Mouse (Mus musculus) kidney, postnatal 0 days (tissue): ENCODE measurements at regions not wholly inside any gene's neighbourhood (a gene's known extent, or its start where the extent isn't known, plus 50 kb on each side); places are given as distances from the start of the nearest gene placed in this dataset.

Source experiments
- ATAC-seq: fragments of 200-750 bp; cut with Nextera tagmentation; replicated peaks from 2 replicates; pipeline ENCODE4 v1.8.0; 2017; ENCODE audit warnings: low read depth, moderate number of reproducible peaks, moderate TSS enrichment, moderate library complexity; ENCODE audit not compliant: low FRiP score
- DNase-seq: peaks from one replicate; pipeline ENCODE4 v3.0.0-alpha.2; 2016; ENCODE audit warnings: low spot score
- H3K27ac ChIP-seq: fragments of 300-500 bp; sonication (generic); 2 replicates; pipeline ENCODE4 v1.5.1; 2014; ENCODE audit warnings: mild to moderate bottlenecking
- H3K27me3 ChIP-seq: fragments of 300-500 bp; sonication (generic); 2 replicates; pipeline ENCODE4 v1.6.1; 2014; ENCODE audit warnings: low read length, mixed read lengths; ENCODE audit not compliant: insufficient read depth
- H3K36me3 ChIP-seq: fragments of 300-500 bp; sonication (generic); 2 replicates; pipeline ENCODE4 v1.6.1; 2014; ENCODE audit warnings: low read length, mixed read lengths; ENCODE audit not compliant: insufficient read depth
- H3K4me1 ChIP-seq: fragments of 300-500 bp; sonication (generic); replicated peaks from 2 replicates; pipeline ENCODE4 v1.6.1; 2014; ENCODE audit warnings: antibody characterized with exemption, low read length, mixed read lengths; ENCODE audit not compliant: insufficient read depth
- H3K4me2 ChIP-seq: fragments of 300-500 bp; sonication (generic); 2 replicates; pipeline ENCODE4 v1.6.1; 2014; ENCODE audit warnings: mild to moderate bottlenecking, low read length, moderate library complexity, mixed read lengths
- H3K4me3 ChIP-seq: fragments of 300-500 bp; sonication (generic); replicated peaks from 2 replicates; pipeline ENCODE4 v1.5.1; 2014; ENCODE audit warnings: low read depth, low read length
- H3K9ac ChIP-seq: fragments of 300-500 bp; sonication (generic); 2 replicates; pipeline ENCODE4 v1.6.1; 2014; ENCODE audit warnings: low read depth, low read length
- H3K9me3 ChIP-seq: fragments of 300-500 bp; sonication (generic); replicated peaks from 2 replicates; pipeline ENCODE4 v1.6.1; 2016; ENCODE audit warnings: low read length, inconsistent platforms, mixed read lengths
- CTCF ChIP-seq: IDR thresholded peaks from 2 replicates; pipeline ENCODE4 v1.5.1; 2016; ENCODE audit warnings: antibody characterized with exemption, low read depth, mild to moderate bottlenecking, moderate library complexity
- WGBS: fragments of 180-500 bp; shearing (Covaris S2); extraction: QIAGEN DNeasy Blood & Tissue Kit; methylation state at CpG from one replicate; pipeline ENCODE4 v1.1.7; 2014; 5-methylcytosine and 5-hydroxymethylcytosine counted together

GRCm38 (mm10) chr12:77168367-77168766, 69.6 kb upstream of the Fut8 start:
- no peak overlapping the region for H3K27ac ChIP-seq
- H3K9me3 ChIP-seq, result no peaks in the 10 kb centered on the region
- WGBS, result 84% methylated on average over 1 of the region's 1 CpGs
- H3K27me3 ChIP-seq, result no peaks in the 10 kb centered on the region
- ATAC-seq (no peak), DNase-seq (no peak)
- no peak for TF ChIP-seq CTCF
- no peak overlapping the region for H3K4me2 ChIP-seq
- H3K36me3 ChIP-seq, result no peaks in the 10 kb centered on the region
- H3K9ac ChIP-seq, result no peak overlapping the region
- no peak overlapping the region for H3K4me3 ChIP-seq
- no peaks in the 10 kb centered on the region for H3K4me1 ChIP-seq

- no peak for DNase-seq
Observed at GRCm38 (mm10) chr12:77156698-77157097, 81.2 kb upstream of the Fut8 start.

GRCm38 (mm10) chr12:77155626-77156025, 82.3 kb upstream of the Fut8 start:
- no peaks in the 10 kb centered on the region for H3K36me3 ChIP-seq
- DNase-seq (no peak), ATAC-seq (no peak)
- no peak overlapping the region for H3K9ac ChIP-seq
- no peak overlapping the region for H3K4me3 ChIP-seq
- H3K27ac ChIP-seq, result no peak overlapping the region
- no peaks in the 10 kb centered on the region for H3K9me3 ChIP-seq
- H3K4me2 ChIP-seq, result no peak overlapping the region
- no peak for TF ChIP-seq CTCF
- no peaks in the 10 kb centered on the region for H3K4me1 ChIP-seq
- WGBS, result 74% methylated on average over 6 of the region's 6 CpGs
- no peaks in the 10 kb centered on the region for H3K27me3 ChIP-seq

More at GRCm38 (mm10) chr12:77156698-77157097, 81.2 kb upstream of the Fut8 start:
- Histone ChIP-seq H3K4me3 (no peak overlapping the region), H3K27ac (no peak overlapping the region), H3K27me3 (no peaks in the 10 kb centered on the region), H3K9me3 (no peaks in the 10 kb centered on the region), H3K9ac (no peak overlapping the region), H3K4me1 (no peaks in the 10 kb centered on the region), H3K36me3 (no peaks in the 10 kb centered on the region), H3K4me2 (no peak overlapping the region)
- ATAC-seq, result no peak
- 52% methylated on average over 2 of the region's 2 CpGs for WGBS
- TF ChIP-seq CTCF, result no peak

GRCm38 (mm10) chr12:77151471-77151870, 86.5 kb upstream of the Fut8 start:
- Histone ChIP-seq H3K4me1 (no peaks in the 10 kb centered on the region), H3K4me3 (no peak overlapping the region), H3K27me3 (no peaks in the 10 kb centered on the region), H3K4me2 (no peak overlapping the region), H3K9ac (no peak overlapping the region), H3K36me3 (no peaks in the 10 kb centered on the region), H3K9me3 (no peaks in the 10 kb centered on the region), H3K27ac (no peak overlapping the region)
- TF ChIP-seq CTCF, result no peak
- ATAC-seq, result no peak
- DNase-seq, result no peak
- WGBS, result 75% methylated on average over 2 of the region's 2 CpGs

- Histone ChIP-seq H3K9ac (no peak overlapping the region), H3K9me3 (no peaks in the 10 kb centered on the region), H3K4me2 (no peak overlapping the region), H3K27me3 (no peaks in the 10 kb centered on the region), H3K36me3 (no peaks in the 10 kb centered on the region), H3K4me1 (no peaks in the 10 kb centered on the region), H3K4me3 (no peak overlapping the region), H3K27ac (no peak overlapping the region)
- ATAC-seq (no peak), DNase-seq (no peak)
- TF ChIP-seq CTCF, result no peak
Observed at GRCm38 (mm10) chr12:77149835-77150234, 88.1 kb upstream of the Fut8 start.

- Histone ChIP-seq H3K9me3 (no peaks in the 10 kb centered on the region), H3K9ac (no peak overlapping the region), H3K27me3 (no peaks in the 10 kb centered on the region), H3K27ac (no peak overlapping the region), H3K4me2 (no peak overlapping the region), H3K4me1 (no peaks in the 10 kb centered on the region), H3K36me3 (no peaks in the 10 kb centered on the region), H3K4me3 (no peak overlapping the region)
- 93% methylated on average over 2 of the region's 2 CpGs for WGBS
- ATAC-seq, result no peak
- DNase-seq, result no peak
- no peak for TF ChIP-seq CTCF
Observed at GRCm38 (mm10) chr12:77148146-77148545, 89.8 kb upstream of the Fut8 start.

- no peak for TF ChIP-seq CTCF
- WGBS, result 49% methylated on average over 3 of the region's 3 CpGs
- no peak overlapping the region for H3K4me2 ChIP-seq
- H3K36me3 ChIP-seq, result no peaks in the 10 kb centered on the region
- H3K27me3 ChIP-seq, result no peaks in the 10 kb centered on the region
- H3K9me3 ChIP-seq, result no peaks in the 10 kb centered on the region
- H3K27ac ChIP-seq, result no peak overlapping the region
- no peak overlapping the region for H3K9ac ChIP-seq
- H3K4me3 ChIP-seq, result no peak overlapping the region
- DNase-seq, result no peak
- no peak for ATAC-seq
- H3K4me1 ChIP-seq, result no peaks in the 10 kb centered on the region
Observed at GRCm38 (mm10) chr12:77143958-77144357, 94.0 kb upstream of the Fut8 start.
